ENCODE assay signal across 17 mouse cellular contexts in genomic region chr1:82793986-82794385, GRCm38 (mm10). TPM values are rescaled to one million over a fixed set of nuclear protein-coding genes. Genes with fewer than 3 reads are reported as not detected.
DNase-seq lines count a peak whose midpoint lies in the region; ATAC-seq and TF ChIP-seq lines count a peak whose summit lies in the region.
"Had no signal": no experiment of that assay in that cellular context is flagged by ENCODE, and none has a peak within 500 bp of the region (broad histone marks: within the 10 kb centered on the region; RNA-seq: fewer than 3 reads in every experiment).

No protein-coding gene starts in this region.

- no peak for ATAC-seq in lung, postnatal 0 days
- ATAC-seq: hindbrain, postnatal 0 days had no signal

- H3K4me1 ChIP-seq in lung, postnatal 0 days (ENCODE audit: insufficient read depth, low read depth, low read length) = 0 out of 2 replicates have a peak, but pooled peaks cover 2% of the 10 kb centered on the region

- DNase-seq in layer of hippocampus, adult 11-12 months (ENCODE audit: low spot score) = peak; percentile 34
- DNase-seq in layer of hippocampus, postnatal 25 days (ENCODE audit: extremely low spot score in 1 of 2, low spot score in 1 of 2) = no peak
- peak; percentile 10 to 21 for DNase-seq in cerebellum, postnatal 36 days
- peak; percentile 22 to 37 for DNase-seq in left cerebral cortex, adult 2 months (ENCODE audit: extremely low spot score in 1 of 2, low spot score in 2 of 2)
- DNase-seq in telencephalon, adult 2 months (ENCODE audit: low read depth, low spot score) = peak; percentile 79
- DNase-seq in heart, postnatal 10 days = no peak
- no peak for DNase-seq in lung, postnatal 0 days (ENCODE audit: low spot score)
- DNase-seq: gastrocnemius, postnatal 36 days; thymus, postnatal 14 days had no signal

- no peak overlapping the region for H3K4me2 ChIP-seq in lung, postnatal 0 days (replicated peaks; ENCODE audit: low read depth, low read length)
- H3K4me2 ChIP-seq: kidney, embryonic 15.5 days; liver, embryonic 15.5 days had no signal

- WGBS in lung, postnatal 0 days = 64% methylated on average over 4 of the region's 4 CpGs

- no peaks in the 10 kb centered on the region for H3K9me3 ChIP-seq in lung, postnatal 0 days (ENCODE audit: low read length)
- H3K9me3 ChIP-seq: kidney, embryonic 15.5 days; liver, embryonic 15.5 days had no signal

- TF ChIP-seq EP300 in lung, postnatal 0 days (IDR thresholded peaks at IDR 0.05) = no peak

- no peak overlapping the region for H3K4me3 ChIP-seq in left cerebral cortex, adult 2 months
- H3K4me3 ChIP-seq in lung, postnatal 0 days (ENCODE audit: low read depth, low read length) = no peak overlapping the region
- H3K4me3 ChIP-seq: kidney, embryonic 15.5 days; liver, embryonic 15.5 days had no signal

- H3K36me3 ChIP-seq in lung, postnatal 0 days (ENCODE audit: insufficient read depth, low read length) = no peaks in the 10 kb centered on the region
- H3K36me3 ChIP-seq: kidney, embryonic 15.5 days; liver, embryonic 15.5 days had no signal

- H3K27me3 ChIP-seq in lung, postnatal 0 days (replicated peaks; ENCODE audit: insufficient read depth, low read length) = no peaks in the 10 kb centered on the region
- H3K27me3 ChIP-seq: kidney, embryonic 15.5 days had no signal

- TF ChIP-seq CTCF in left cerebral cortex, adult 2 months (IDR thresholded peaks at IDR 0.05) = no peak
- no peak for TF ChIP-seq CTCF in lung, postnatal 0 days (IDR thresholded peaks at IDR 0.05)

- intact Hi-C loops in left cerebral cortex, adult 2 months (cut with DNase I) = no loop called here
- intact Hi-C loops in heart, postnatal 10 days (cut with DNase I) = no loop called here

- no peak overlapping the region for H3K27ac ChIP-seq in left cerebral cortex, adult 2 months
- H3K27ac ChIP-seq in lung, postnatal 0 days (ENCODE audit: low read length) = no peak overlapping the region
- H3K27ac ChIP-seq: hindbrain, postnatal 0 days; kidney, embryonic 15.5 days; liver, embryonic 15.5 days had no signal

- no peak overlapping the region for H3K9ac ChIP-seq in lung, postnatal 0 days (replicated peaks; ENCODE audit: low read depth)
- H3K9ac ChIP-seq: kidney, embryonic 15.5 days; liver, embryonic 15.5 days had no signal

RNA-seq across cellular contexts. Expression of gene Gm47791, which starts 22.9 kb away (rescaled TPM):
- not detected for total RNA-seq in layer of hippocampus, postnatal 25 days (2021)
- not detected for total RNA-seq in left cerebral cortex, adult 2 months (2021)
- not detected for total RNA-seq in heart, postnatal 10 days (2021)
- not detected in 2 replicates for polyA plus RNA-seq in lung, postnatal 0 days (2015; fragmentation: Nextera tagmentation; extraction: Ambion mirVana)
- total RNA-seq: gastrocnemius, postnatal 36 days; hindbrain, postnatal 0 days; megakaryocyte progenitor cell, adult 5-6 weeks had no signal
- polyA plus RNA-seq: heart, embryonic 16.5 days; hindbrain, postnatal 0 days; kidney, embryonic 15.5 days; limb, embryonic 11.5 days; liver, embryonic 15.5 days; neural tube, embryonic 14.5 days; stomach, embryonic 14.5 days had no signal

RNA-seq across cellular contexts. Expression of gene Tm4sf20, which starts 25.7 kb away (rescaled TPM):
- not detected for total RNA-seq in layer of hippocampus, postnatal 25 days (2021)
- not detected for total RNA-seq in left cerebral cortex, adult 2 months (2021)
- not detected for total RNA-seq in heart, postnatal 10 days (2021)
- 0.07 TPM in 1 of 2 replicates, not detected in the other for polyA plus RNA-seq in lung, postnatal 0 days (2015; fragmentation: Nextera tagmentation; extraction: Ambion mirVana)
- total RNA-seq: gastrocnemius, postnatal 36 days; hindbrain, postnatal 0 days; megakaryocyte progenitor cell, adult 5-6 weeks had no signal
- polyA plus RNA-seq: hindbrain, postnatal 0 days; limb, embryonic 11.5 days; neural tube, embryonic 14.5 days had no signal

RNA-seq across cellular contexts. Expression of gene Agfg1, which starts 45.3 kb away (rescaled TPM):
- total RNA-seq in layer of hippocampus, postnatal 25 days (2021) = 10 to 100 TPM; 75.6 to 80.8 TPM
- total RNA-seq in left cerebral cortex, adult 2 months (2021) = 10 to 100 TPM; 76.6 to 78.3 TPM
- total RNA-seq in heart, postnatal 10 days (2021) = 10 to 100 TPM; 39.9 to 43.2 TPM
- 28.3 and 34.8 TPM in 2 replicates for polyA plus RNA-seq in lung, postnatal 0 days (2015; fragmentation: Nextera tagmentation; extraction: Ambion mirVana)

Comparison
In these comparisons a context has a peak if more than half of its experiments do, and no peak if none do; other contexts are left out.
1. DNase-seq: peak in layer of hippocampus, adult 11-12 months (single experiment), cerebellum, postnatal 36 days (2 of 2), left cerebral cortex, adult 2 months (2 of 2) and telencephalon, adult 2 months (single experiment); none in layer of hippocampus, postnatal 25 days (0 of 2), heart, postnatal 10 days (0 of 2) and lung, postnatal 0 days (single experiment).